Mouse (Mus musculus): ENCODE data around the gene Clec4a1.

DNA sequence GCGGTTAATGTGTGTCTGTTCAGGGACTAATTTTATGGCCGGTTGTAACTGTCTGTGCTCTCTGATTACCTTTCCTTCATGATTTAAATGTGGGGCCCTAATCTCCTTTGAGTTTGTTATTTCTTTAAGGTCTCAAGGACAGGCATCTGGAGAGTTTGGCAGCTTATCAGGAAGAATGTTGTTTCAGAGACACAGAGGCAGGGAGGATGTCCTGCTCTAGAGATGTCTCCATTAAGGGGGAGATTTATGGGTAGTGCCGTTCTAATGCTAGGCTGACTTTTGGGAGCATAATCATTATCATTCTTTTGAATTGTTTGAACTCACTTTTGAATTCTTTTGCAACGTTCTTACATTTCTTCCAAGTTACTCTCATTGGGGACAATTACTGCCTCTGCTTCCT is 1.7 kb upstream of the Clec4a1 start:
- TF ChIP-seq CTCF (IDR thresholded peaks at IDR 0.05; ENCODE audit: low read depth) (no peak), EP300 (IDR thresholded peaks at IDR 0.05; ENCODE audit: low read depth) (no peak)
